Mouse (Mus musculus) heart, embryonic 14.5 days (tissue): ENCODE measurements around the gene Ppt2. TPM values are rescaled to one million over a fixed set of nuclear protein-coding genes. Genes with fewer than 3 reads are reported as not detected.

Experiments used
- ATAC-seq: fragments of 200-750 bp; cut with Nextera tagmentation; 2 replicates; pipeline ENCODE4 v1.8.0; 2017; ENCODE audit warnings: low read depth, moderate TSS enrichment; ENCODE audit not compliant: insufficient number of reproducible peaks, insufficient read depth, low FRiP score
- H3K27ac ChIP-seq, 2 experiments: fragments of 200-500 bp in 1 of 2; fragments of 300-500 bp in 1 of 2; sonication (generic) in 1 of 2; replicated peaks in 1 of 2; 2 replicates each; pipeline ENCODE4 v1.5.1; 2012 to 2014; ENCODE audit warnings: low read depth in 2 of 2, low read length in 2 of 2, control low read depth in 1 of 2, mild to moderate bottlenecking in 1 of 2, mixed read lengths in 1 of 2; ENCODE audit not compliant: control insufficient read depth in 1 of 2, insufficient read depth in 1 of 2
- H3K27me3 ChIP-seq: fragments of 300-500 bp; sonication (generic); 2 replicates; pipeline ENCODE4 v1.6.1; 2014; ENCODE audit warnings: mild to moderate bottlenecking, low read length, control low read depth; ENCODE audit not compliant: control insufficient read depth, insufficient read depth
- H3K36me3 ChIP-seq: fragments of 300-500 bp; sonication (generic); 2 replicates; pipeline ENCODE4 v1.6.1; 2014; ENCODE audit warnings: mild to moderate bottlenecking, control low read depth, low read length, mixed read lengths; ENCODE audit not compliant: control insufficient read depth, insufficient read depth
- H3K4me1 ChIP-seq, 2 experiments: fragments of 200-500 bp in 1 of 2; fragments of 300-500 bp in 1 of 2; sonication (generic) in 1 of 2; 2 replicates each; pipeline ENCODE4 v1.6.1; 2012 to 2014; ENCODE audit warnings: low read length in 2 of 2, control low read depth in 1 of 2, mixed read lengths in 1 of 2; ENCODE audit not compliant: control insufficient read depth in 2 of 2, insufficient read depth in 2 of 2
- H3K4me2 ChIP-seq: fragments of 300-500 bp; sonication (generic); 2 replicates; pipeline ENCODE4 v1.6.1; 2014; ENCODE audit warnings: mild to moderate bottlenecking, low read length
- H3K4me3 ChIP-seq, 2 experiments: fragments of 200-500 bp in 1 of 2; fragments of 300-500 bp in 1 of 2; sonication (generic) in 1 of 2; 2 replicates each; pipeline ENCODE4 v1.5.1; 2012 to 2014; ENCODE audit warnings: low read length in 2 of 2, mild to moderate bottlenecking in 2 of 2, control low read depth in 1 of 2, low read depth in 1 of 2, moderate library complexity in 1 of 2; ENCODE audit not compliant: control insufficient read depth in 1 of 2, insufficient read depth in 1 of 2
- H3K9ac ChIP-seq: fragments of 300-500 bp; sonication (generic); 2 replicates; pipeline ENCODE4 v1.6.1; 2014; ENCODE audit warnings: mild to moderate bottlenecking, low read length
- H3K9me3 ChIP-seq: fragments of 300-500 bp; sonication (generic); 2 replicates; pipeline ENCODE4 v1.6.1; 2016; ENCODE audit warnings: low read length, control low read depth; ENCODE audit not compliant: control insufficient read depth
- WGBS: fragments of 180-500 bp; shearing (Covaris S2); extraction: QIAGEN DNeasy Blood & Tissue Kit; methylation state at CpG from one replicate; pipeline ENCODE4 v1.1.7; 2014; 5-methylcytosine and 5-hydroxymethylcytosine counted together
- polyA plus RNA-seq: library from polyadenylated mRNA; unstranded; fragments of >200 nt; fragmentation: Nextera tagmentation; extraction: Ambion mirVana; gene quantifications from 2 replicates; pipeline ENCODE4 v1.2.1, GENCODE M21; 2014

Gene Ppt2
- polyA plus RNA-seq, 1 experiment from 2014 or later, result 33.3 TPM

DNA sequence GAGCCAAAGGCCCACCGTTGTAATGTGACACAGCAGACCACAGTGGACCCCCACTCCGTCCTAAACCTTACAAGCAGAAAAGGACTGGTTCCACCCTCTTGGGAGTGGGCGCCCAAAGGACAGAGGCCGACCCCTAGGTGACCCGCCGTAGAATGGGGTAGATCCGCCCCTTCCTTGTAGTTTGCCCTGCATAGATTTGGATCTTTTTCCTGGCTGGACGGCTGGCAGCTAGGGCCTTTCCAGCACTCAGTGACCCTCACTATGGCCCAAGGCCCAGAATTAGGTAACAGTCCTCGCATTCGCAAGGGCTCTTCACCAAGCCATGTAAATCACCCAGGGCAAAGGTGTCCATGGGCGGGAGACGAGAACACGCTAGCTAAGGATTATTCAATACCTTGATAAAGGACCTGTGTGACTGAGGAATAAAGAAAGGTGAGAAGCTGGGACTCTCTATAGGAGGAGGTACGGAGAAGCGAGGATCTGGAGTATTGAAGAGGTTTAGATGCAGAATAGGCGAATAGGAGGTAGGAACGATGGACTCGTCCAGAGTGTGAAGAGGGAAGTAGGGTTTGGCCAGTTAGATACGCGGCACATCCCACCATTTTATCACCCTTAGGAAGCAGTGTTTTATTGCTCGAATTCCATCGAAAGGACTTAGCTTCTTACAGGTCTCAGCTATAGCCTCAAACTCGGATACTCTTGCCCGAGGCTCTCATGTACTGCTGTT, 23.6 kb downstream of the Ppt2 start:
- no peaks in the 10 kb centered on the region for H3K9me3 ChIP-seq
- H3K36me3 ChIP-seq, result peaks cover 23% of the 10 kb centered on the region
- peak overlapping the region; percentile 84 to 87 for H3K27ac ChIP-seq
- H3K27me3 ChIP-seq, result no peaks in the 10 kb centered on the region
- 17% methylated on average over 24 of the region's 24 CpGs for WGBS
- H3K4me1 ChIP-seq, result peaks cover 15 to 44% of the 10 kb centered on the region in 2 experiments
- peak overlapping the region; percentile 95 for H3K9ac ChIP-seq
- peak overlapping the region; percentile 94 for H3K4me2 ChIP-seq
- H3K4me3 ChIP-seq, result peak overlapping the region; percentile 82 to 90
- no peak for ATAC-seq

DNA sequence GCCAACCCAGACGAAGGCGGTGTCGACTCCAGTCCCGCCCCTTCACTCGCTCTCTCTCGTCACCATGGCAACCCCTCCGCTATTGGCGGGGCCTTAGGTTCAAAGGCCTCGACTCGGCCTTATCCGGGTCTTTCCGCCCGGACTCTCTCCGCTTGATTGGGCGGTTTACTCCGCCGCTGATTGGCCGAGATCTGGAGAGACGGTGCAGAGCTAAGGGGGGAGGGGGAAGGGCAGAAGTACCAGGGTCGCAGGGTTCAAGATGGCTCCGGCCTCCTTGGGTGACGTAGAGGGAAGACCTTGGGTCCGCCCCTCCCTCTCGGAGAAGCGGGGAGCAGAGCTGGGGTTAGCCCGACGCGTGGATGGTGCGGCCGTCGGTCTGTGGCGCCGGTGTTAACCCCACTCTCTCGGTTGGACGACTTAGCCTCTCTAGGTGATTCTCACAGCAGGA, 24.2 kb downstream of the Ppt2 start, which contains the start of gene Agpat1:
TSS of gene Agpat1 (plus strand) at position 202 of the 448 bp plus-strand sequence.
- peak within 1 kb of the TSS; percentile 90 to 96 for H3K4me3 ChIP-seq
- no peaks in the 10 kb centered on the region for H3K9me3 ChIP-seq
- no peaks in the 10 kb centered on the region for H3K27me3 ChIP-seq
- peaks cover 17 to 41% of the 10 kb centered on the region in 2 experiments for H3K4me1 ChIP-seq
- peak; percentile 90 for ATAC-seq
- peak within 1 kb of the TSS; percentile 94 for H3K4me2 ChIP-seq
- peak within 1 kb of the TSS; percentile 87 to 90 for H3K27ac ChIP-seq
- under 1% methylated on average over 35 of the region's 35 CpGs for WGBS
- H3K9ac ChIP-seq, result peak within 1 kb of the TSS; percentile 95
- H3K36me3 ChIP-seq, result peaks cover 22% of the 10 kb centered on the region

DNA sequence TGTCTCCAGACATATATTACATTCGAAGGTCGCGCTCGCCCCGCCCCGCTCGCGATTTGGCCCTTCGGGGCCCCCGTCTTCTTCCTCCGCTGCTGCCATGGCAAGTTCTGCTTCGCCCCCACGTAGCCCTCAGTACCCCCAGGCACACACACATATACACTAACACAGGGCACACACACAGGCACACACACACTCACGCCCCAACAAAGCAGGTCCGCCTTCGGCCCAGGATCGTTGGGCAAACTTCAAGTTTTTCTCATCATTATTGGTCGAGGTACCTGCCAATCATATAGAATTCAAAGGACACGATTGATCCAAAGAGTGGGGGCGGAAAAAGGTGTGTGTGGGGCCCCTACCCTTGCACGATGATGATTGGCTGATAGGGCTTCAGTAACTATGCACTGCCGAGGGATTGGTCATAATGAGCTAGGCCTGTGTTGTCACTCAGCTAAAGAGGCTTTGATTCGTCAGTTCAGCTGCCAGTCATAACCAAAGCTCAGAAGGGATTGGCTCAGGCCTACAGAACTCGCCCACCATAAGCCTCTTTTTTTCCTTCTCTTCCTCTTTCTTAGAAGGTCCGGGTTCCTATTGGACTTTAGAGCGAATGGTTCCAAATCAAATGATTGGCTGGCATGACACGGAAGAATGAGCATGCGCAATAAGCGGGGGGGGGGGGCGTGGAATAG, 24.8 kb downstream of the Ppt2 start, which contains the start of gene Rnf5:
TSS of gene Rnf5 (minus strand) at position 316 of the 686 bp plus-strand sequence.
- under 1% methylated on average over 30 of the region's 30 CpGs for WGBS
- H3K4me1 ChIP-seq, result peaks cover 17 to 36% of the 10 kb centered on the region in 2 experiments
- H3K27me3 ChIP-seq, result no peaks in the 10 kb centered on the region
- no peaks in the 10 kb centered on the region for H3K9me3 ChIP-seq
- peak within 1 kb of the TSS; percentile 95 for H3K9ac ChIP-seq
- H3K27ac ChIP-seq, result peak within 1 kb of the TSS; percentile 87 to 90
- ATAC-seq, result peak; percentile 92
- peaks cover 22% of the 10 kb centered on the region for H3K36me3 ChIP-seq
- peak within 1 kb of the TSS; percentile 94 for H3K4me2 ChIP-seq
- H3K4me3 ChIP-seq, result peak within 1 kb of the TSS; percentile 90 to 96

DNA sequence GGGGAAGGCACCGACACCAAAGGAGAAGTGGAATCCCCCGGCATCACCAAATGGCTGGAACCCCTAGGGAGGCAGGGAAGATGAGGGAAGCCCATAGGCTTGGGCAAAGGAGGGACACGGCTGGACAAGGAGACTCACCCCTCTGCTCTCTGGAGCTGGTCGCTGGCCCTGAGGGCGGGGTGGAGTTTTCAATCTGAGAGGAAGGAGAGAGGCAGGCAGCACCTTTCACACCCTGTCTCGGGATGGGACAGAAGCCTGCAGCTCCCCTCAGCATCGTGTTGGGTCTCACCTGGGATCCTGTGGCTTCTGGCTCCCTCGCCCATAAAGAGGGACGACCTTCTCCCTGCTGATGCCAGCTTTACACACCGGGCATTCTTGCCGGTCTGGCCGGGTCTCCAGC, 26.5 kb downstream of the Ppt2 start:
- Histone ChIP-seq H3K4me2 (no peak overlapping the region), H3K27me3 (no peaks in the 10 kb centered on the region), H3K4me1 (peaks cover 25 to 34% of the 10 kb centered on the region in 2 experiments), H3K4me3 (no peak overlapping the region), H3K9ac (no peak overlapping the region), H3K27ac (no peak overlapping the region), H3K36me3 (peaks cover 22% of the 10 kb centered on the region), H3K9me3 (no peaks in the 10 kb centered on the region)
- 83% methylated on average over 12 of the region's 12 CpGs for WGBS
- no peak for ATAC-seq

DNA sequence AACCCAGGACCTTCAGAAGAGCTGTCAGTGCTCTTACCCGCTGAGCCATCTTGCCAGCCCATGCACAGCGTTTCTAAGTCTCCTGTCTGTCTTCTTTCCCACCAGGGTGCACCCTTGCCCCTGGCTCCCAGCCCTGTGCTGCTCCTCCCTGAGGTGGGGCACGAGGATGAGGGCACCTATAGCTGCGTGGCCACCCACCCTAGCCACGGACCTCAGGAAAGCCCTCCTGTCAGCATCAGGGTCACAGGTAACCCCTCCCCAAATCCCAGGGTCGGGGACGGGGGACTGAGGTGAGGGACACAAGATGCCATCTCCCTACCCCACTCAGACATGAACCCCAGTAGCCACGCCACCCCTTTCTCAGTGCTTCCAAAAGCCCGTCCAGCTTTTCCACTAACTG, 28.4 kb downstream of the Ppt2 start:
- no peaks in the 10 kb centered on the region for H3K27me3 ChIP-seq
- H3K36me3 ChIP-seq, result peaks cover 40% of the 10 kb centered on the region
- H3K4me1 ChIP-seq, result peaks cover 18 to 28% of the 10 kb centered on the region in 2 experiments
- H3K4me2 ChIP-seq, result no peak overlapping the region
- no peak for ATAC-seq
- no peaks in the 10 kb centered on the region for H3K9me3 ChIP-seq
- no peak overlapping the region for H3K9ac ChIP-seq
- WGBS, result 76% methylated on average over 9 of the region's 9 CpGs
- no peak overlapping the region for H3K4me3 ChIP-seq
- H3K27ac ChIP-seq, result no peak overlapping the region

DNA sequence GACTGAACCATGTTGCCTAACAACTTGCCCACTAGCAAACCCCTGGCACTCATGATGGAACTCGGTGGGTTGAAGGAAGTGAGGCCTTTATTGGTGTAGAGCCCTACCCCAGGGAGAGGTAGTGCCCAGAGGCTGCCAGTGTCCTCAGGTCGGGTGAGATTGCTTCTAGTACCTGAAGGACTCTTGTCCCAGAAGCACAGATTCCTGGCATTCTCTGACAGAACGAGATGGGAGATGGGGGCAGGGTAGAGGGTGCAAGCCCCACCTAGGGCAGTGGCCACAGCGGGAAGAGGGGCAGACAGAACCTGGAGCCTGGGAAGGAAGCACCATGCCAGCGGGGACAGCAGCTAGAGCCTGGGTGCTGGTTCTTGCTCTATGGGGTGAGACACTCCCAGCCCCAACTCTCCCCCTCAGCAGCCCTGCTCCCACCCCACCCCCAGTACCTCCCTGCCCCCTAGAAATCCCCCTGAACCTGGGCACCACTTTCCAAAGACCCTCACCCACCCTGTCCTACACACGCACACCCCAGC, 30.7 kb downstream of the Ppt2 start, which contains the start of gene Ager:
TSS of gene Ager (plus strand) at position 297 of the 530 bp plus-strand sequence.
- no peaks in the 10 kb centered on the region for H3K9me3 ChIP-seq
- H3K4me1 ChIP-seq, result peaks cover 17 to 41% of the 10 kb centered on the region in 2 experiments; a peak in 3 of 4 replicates
- H3K4me3 ChIP-seq, result no peak within 1 kb of the TSS
- WGBS, result 8% methylated on average over 6 of the region's 6 CpGs
- ATAC-seq, result no peak
- peak within 1 kb of the TSS; percentile 23; the same call in 1 of the 2 replicates for H3K4me2 ChIP-seq
- no peaks in the 10 kb centered on the region for H3K27me3 ChIP-seq
- H3K9ac ChIP-seq, result peak within 1 kb of the TSS; percentile 47; the same call in 1 of the 2 replicates
- no peak within 1 kb of the TSS for H3K27ac ChIP-seq
- peaks cover 51% of the 10 kb centered on the region for H3K36me3 ChIP-seq

DNA sequence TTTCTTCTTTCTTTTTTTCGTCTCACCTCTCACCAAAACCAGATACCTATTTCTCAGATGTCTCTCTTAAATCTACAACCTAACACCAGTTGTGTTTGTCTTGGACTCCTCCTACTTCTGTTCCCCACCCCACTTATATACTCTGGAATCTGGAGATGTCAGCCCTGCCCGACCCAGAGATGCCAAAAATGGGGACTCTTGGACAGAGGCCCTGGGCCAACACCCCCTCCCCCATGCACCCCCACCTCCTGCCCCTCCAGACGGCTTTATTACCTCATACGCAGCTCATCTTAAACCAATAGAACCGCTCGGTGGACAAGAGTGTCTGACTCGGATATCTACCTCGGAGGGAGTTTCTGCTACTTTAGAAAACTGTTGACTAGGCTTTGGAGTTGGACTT, 32.2 kb downstream of the Ppt2 start:
- Histone ChIP-seq H3K27ac (0 out of 4 replicates have a peak overlapping the region, but pooled peaks of 1 of the 2 experiments have one; percentile 1), H3K9me3 (no peaks in the 10 kb centered on the region), H3K4me1 (peaks cover 23 to 42% of the 10 kb centered on the region in 2 experiments), H3K36me3 (peaks cover 42% of the 10 kb centered on the region), H3K9ac (no peak overlapping the region), H3K27me3 (no peaks in the 10 kb centered on the region), H3K4me3 (no peak overlapping the region), H3K4me2 (no peak overlapping the region)
- no peak for ATAC-seq
- 70% methylated on average over 8 of the region's 8 CpGs for WGBS
